Mouse (Mus musculus) layer of hippocampus, postnatal 36 days (tissue): ENCODE data around the gene Csde1. TPM values are rescaled to one million over a fixed set of nuclear protein-coding genes. Genes with fewer than 3 reads are reported as not detected.

Source experiments
- DNase-seq, 2 experiments: peaks; one replicate each; pipeline ENCODE4 v3.0.0; 2022
- total RNA-seq, 2 experiments: library from RNA; stranded (reverse); gene quantifications; 2 replicates each; pipeline ENCODE4 v1.2.3; 2021

Csde1 gene
- 100 to 1,000 TPM; 240 to 246 TPM for total RNA-seq

GRCm38 (mm10) chr3:103020249-103020942 lies at the start of gene Csde1:
Csde1 (plus strand) TSS chr3:103020426.
- peak; percentile 96 to 97 for DNase-seq

GRCm38 (mm10) chr3:102970508-102970907 lies 49.7 kb upstream of the Csde1 start:
- no peak for DNase-seq

- DNase-seq = no peak
These were observed 43.3 kb upstream of the Csde1 start for GRCm38 (mm10) chr3:102976906-102977305.

GRCm38 (mm10) chr3:102979550-102980348 lies 40.5 kb upstream of the Csde1 start:
- peak; percentile 11 to 15 for DNase-seq

DNA sequence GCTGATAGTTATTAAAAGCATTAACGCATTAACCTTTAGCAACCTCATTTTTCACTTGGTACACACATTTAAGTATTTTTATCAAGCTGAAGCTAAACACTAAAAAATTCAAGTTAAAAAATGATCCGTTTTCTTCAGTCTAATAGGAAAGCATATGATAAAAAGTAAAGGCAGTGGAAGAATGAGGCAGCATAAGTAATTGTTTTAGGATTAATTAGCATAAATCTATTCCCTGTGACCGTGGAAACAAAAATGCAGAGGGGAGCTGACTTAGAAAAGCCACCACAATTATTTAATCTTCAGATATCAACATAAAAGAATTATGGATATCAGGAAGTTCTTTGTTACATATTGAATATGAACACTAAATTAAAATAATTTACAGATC lies 39.9 kb upstream of the Csde1 start:
- DNase-seq = no peak

DNA sequence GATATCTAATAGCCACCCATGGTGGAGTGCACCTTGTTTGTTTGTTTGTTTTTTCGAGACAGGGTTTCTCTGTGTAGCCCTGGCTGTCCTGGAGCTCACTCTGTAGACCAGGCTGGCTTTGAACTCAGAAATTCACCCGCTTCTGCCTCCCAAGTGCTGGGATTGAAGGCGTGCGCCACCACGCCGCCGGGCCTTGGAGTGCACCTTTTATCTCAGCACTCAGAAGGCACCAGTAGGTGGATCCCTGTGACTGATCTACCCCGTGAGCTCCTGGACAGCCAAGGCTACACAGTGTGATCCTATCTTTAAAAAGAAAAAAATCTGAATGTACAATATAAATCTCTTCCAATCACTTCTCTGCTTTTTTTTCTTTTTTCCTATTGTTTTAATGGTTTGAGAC lies 29.2 kb upstream of the Csde1 start:
- no peak for DNase-seq

- DNase-seq = no peak
These were observed 27.3 kb upstream of the Csde1 start for GRCm38 (mm10) chr3:102992936-102993335.

- no peak for DNase-seq
These were observed 25.0 kb upstream of the Csde1 start for GRCm38 (mm10) chr3:102995233-102995604.

DNA sequence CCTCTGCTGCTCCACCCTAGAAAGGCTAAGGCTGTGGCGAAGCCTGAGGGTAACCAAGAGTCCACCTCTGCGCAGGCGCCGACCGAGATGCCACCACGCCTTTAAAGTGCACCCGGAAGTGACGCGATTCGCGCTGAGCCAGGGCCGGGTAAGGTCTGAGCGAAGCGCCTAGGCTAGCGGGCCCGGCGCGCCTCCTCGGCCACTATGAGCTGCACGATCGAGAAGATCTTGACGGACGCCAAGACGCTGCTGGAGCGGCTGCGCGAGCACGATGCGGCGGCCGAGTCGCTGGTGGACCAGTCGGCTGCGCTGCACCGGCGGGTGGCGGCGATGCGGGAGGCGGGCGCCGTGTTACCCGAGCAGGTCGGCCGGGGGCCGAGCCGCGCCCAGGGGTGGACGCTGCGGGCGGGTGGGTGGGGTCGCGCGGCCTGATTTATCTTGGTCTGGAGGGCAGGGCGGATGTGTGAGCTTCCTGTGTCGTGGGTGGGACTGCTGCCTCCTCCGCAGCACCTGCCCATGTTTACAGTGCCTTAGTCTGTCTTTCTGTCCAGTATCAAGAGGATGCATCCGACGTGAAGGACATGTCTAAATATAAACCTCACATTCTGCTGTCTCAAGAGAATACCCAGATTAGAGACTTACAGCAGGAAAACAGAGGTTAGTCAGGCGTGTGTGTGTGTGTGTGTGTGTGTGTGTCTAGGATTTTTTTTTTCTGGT lies 24.5 kb upstream of the Csde1 start, which contains the start of gene Sike1:
Sike1 (plus strand) TSS at position 104 of the 717 bp plus-strand sequence.
- DNase-seq = peak; percentile 93 to 95

DNA sequence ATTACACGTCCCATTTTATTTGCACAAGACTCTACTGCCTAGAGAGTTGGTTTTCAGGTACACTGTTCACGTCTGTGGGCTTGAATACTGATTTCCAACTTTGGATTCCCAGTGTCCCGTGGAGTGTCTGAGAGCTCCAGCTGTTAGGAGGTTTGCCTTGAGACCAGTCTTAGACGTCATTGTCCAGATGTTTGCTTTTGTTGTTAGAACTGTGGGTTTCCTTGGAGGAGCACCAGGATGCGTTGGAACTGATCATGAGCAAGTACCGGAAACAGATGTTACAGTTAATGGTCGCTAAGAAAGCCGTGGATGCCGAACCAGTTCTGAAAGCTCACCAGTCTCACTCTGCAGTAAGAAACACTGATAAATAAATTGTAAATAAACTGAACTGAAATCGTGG lies 23.2 kb upstream of the Csde1 start:
- no peak for DNase-seq

GRCm38 (mm10) chr3:102997591-102997990 lies 22.6 kb upstream of the Csde1 start:
- no peak for DNase-seq

- no peak for DNase-seq
These were observed 18.6 kb upstream of the Csde1 start for GRCm38 (mm10) chr3:103001595-103001994.

DNA sequence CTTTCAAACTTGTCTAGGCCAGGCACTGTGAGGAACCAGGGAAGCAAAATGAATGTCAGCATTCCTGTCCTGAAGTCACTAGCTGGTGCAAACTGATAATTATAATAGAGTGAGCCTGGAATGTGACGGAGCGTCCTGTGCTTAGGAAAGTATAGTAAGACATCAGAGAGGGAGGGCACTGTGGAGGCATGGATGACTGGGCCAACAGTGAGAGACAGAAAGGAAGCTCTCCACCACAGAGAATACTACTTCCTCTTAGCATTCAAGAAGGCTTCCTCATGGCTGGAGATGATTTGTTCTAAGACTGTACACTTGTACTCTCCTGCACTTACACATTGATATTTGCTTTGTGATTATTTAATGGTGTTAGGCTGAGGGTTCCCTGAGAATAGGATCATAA lies 2.9 kb upstream of the Csde1 start:
- DNase-seq = no peak

GRCm38 (mm10) chr3:103019462-103019861 lies 764 bp upstream of the Csde1 start:
- no peak for DNase-seq

DNA sequence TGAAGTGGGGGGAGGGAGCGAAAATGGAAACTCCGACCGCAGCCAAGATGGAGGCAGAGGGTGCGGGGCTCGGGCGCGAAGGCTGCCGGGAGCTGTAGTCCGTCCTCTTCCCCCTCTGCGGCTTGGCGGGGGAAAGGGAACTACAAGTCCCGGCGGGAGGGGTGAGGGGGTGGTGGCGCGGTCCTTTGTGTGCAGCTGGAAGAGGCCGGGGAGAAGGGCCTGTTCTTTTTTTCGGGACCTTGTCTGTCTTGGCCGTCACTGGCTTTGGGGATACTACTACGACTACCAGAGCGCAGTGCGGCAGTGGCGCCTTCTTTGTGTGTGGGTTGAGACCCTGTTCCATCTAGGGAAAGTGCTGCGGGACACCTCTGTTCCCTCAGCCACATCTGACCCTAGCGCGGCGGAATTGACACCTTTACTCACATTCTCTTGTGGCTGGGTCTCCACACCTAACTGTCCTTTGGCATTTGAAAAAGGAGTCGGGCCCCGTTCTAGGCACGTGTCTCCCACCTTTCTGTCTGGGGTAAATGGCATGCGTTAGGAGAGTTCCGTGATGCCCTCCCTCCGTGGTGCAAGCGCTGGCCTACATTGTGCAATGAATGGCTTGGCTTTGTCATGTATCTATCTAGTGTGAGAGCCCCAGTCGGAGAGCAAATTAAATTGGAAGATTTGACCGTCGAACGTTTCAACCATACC lies 865 bp downstream of the Csde1 start:
- peak; percentile 86 to 88 for DNase-seq

DNA sequence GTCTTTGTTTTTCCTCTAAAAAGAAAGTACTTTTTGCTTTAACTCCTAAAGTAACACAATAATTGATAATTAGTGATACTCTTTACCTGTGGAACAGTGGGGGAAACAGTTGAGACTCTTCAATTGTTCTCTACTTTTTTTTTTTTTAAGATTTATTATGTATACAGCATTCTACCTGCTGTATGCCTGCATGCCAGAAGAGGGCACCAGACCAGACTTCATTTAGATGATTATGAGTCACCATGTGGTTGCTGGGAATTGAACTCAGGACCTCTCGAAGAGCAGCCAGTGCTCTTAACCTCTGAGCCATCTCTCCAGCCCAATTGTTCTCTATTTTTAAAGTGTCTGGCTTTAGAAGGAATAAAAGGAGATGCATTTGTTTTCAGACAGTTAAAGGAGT lies 5.9 kb downstream of the Csde1 start:
- no peak for DNase-seq

DNA sequence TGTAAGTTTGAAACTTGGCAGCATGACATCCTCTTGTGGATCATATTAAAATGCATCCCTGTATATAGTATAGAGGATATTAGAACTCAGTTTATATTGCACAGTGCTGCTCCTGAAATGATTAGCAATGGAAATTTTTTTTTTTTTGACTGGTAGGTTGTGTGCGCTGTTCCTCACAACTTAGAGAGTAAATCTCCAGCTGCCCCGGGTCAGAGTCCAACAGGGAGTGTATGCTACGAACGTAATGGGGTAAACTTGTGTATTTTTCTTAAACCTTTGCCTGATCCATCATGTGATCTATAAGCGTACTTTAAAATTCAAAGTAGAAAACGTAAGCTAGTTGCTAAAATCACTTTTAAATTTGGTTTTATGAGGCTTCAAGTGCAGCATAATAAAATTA lies 20.1 kb downstream of the Csde1 start:
- DNase-seq = no peak

- no peak for DNase-seq
These were observed 20.7 kb downstream of the Csde1 start for GRCm38 (mm10) chr3:103040861-103041379.

DNA sequence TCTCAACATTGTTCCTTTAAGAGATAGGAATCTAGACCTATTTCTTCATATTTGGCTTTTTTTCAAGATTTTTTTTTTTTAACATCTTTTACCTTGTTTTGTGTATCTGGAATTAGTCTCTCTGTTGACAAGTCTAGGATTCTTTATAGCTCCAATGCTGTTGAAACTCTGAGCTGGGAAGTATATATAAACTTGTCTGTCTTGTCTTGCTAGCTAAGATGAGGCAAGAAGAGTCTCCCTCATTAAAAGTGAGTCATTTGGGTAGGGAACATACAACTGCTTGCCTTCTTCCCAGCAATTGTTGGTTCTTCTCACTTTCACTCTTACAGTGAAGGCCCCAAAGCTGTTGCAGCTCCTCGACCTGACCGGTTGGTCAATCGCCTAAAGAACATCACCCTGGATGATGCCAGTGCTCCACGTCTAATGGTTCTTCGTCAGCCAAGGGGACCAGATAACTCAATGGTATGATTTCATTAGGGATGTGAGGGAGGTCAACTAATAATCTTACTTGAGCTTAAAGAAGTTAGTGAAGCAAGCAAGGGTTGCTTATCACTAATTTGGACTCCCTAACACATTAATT lies 35.9 kb downstream of the Csde1 start:
- DNase-seq = no peak

DNA sequence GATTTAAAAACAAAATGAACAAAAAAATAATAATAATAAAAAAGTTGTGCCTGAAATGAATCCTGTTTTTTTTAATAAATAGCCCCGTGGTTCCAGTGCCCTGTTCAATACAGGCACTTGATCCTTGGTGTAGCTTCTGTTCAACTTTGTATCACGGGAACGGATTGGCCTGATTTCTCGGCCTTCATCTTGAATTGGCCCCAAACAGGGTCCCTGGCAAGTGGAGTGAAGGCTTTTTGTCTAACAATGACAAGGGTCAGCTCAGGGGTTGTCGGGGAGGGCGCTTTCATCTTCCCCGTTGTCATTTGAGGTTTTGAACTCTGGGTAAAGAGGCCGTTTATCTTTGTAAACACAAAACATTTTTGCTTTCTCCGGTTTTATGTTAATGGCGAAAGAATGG lies 37.5 kb downstream of the Csde1 start:
- peak in 1 of 2 experiments; percentile 10 for DNase-seq

DNA sequence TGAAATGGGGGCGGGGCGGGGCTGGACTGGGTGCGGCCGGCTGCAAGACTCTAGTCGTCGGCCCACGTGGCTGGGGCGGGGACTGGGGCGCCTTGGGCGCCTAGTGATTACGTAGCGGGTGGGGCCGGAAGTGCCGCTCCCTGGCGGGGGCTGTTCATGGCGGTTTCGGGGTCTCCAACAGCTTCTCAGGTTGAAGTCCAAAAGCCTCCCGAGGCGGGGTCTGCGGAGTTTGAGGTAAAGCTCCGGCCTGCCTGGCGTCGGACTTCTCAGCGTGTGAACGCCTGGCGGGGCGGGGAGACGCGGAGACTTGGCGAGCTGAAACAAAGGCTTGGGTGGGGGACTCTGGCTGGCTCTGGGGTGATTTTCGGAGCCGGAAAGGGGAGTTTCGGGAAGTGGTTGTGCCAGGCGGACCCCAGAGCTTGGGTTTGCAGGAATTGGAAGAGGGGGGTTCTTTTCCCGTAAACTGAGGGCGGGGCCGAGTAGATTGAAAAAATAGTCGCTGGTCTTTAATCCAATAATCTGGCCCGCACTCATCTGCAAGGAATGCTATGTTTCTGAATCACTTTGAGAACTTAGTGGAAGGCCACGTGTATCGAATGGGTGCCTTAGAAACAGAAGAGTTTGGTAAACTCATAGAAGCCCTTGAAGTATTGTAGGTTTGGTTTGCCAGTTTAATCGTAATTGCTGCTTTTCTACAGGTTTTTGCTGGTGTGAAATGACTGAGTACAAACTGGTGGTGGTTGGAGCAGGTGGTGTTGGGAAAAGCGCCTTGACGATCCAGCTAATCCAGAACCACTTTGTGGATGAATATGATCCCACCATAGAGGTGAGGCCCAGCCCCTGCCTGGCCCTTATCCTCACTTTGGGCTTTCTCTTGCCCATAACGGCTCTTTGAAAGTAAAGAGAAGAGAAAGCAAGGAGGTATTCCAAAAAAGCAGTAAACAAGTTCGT lies 38.3 kb downstream of the Csde1 start, which contains the start of gene Nras:
Nras (plus strand) TSS at position 79 of the 951 bp plus-strand sequence.
- peak; percentile 92 to 94 for DNase-seq
